Mouse (Mus musculus) heart, embryonic 15.5 days (tissue): ENCODE data around the gene Ncam1. TPM values are rescaled to one million over a fixed set of nuclear protein-coding genes. Genes with fewer than 3 reads are reported as not detected.

ENCODE experiments used
- ATAC-seq: fragments of 200-750 bp; cut with Nextera tagmentation; replicated peaks from 2 replicates; pipeline ENCODE4 v1.8.0; 2017; ENCODE audit warnings: low read depth, moderate TSS enrichment; ENCODE audit not compliant: insufficient number of reproducible peaks, insufficient read depth, low FRiP score
- H3K27ac ChIP-seq: fragments of 300-500 bp; sonication (generic); 2 replicates; pipeline ENCODE4 v1.5.1; 2015; ENCODE audit warnings: mild to moderate bottlenecking, inconsistent platforms
- H3K27me3 ChIP-seq: fragments of 300-500 bp; sonication (generic); 2 replicates; pipeline ENCODE4 v1.6.1; 2015; ENCODE audit warnings: inconsistent platforms
- H3K36me3 ChIP-seq: fragments of 300-500 bp; sonication (generic); 2 replicates; pipeline ENCODE4 v1.6.1; 2015; ENCODE audit warnings: mild to moderate bottlenecking, inconsistent platforms
- H3K4me1 ChIP-seq: fragments of 300-500 bp; sonication (generic); replicated peaks from 2 replicates; pipeline ENCODE4 v1.6.1; 2015; ENCODE audit warnings: inconsistent platforms
- H3K4me2 ChIP-seq: fragments of 300-500 bp; sonication (generic); 2 replicates; pipeline ENCODE4 v1.6.1; 2015; ENCODE audit warnings: inconsistent platforms, mild to moderate bottlenecking, moderate library complexity
- H3K4me3 ChIP-seq: fragments of 300-500 bp; sonication (generic); 2 replicates; pipeline ENCODE4 v1.5.1; 2015; ENCODE audit warnings: mild to moderate bottlenecking, inconsistent platforms
- H3K9ac ChIP-seq: fragments of 300-500 bp; sonication (generic); 2 replicates; pipeline ENCODE4 v1.6.1; 2015; ENCODE audit warnings: mild to moderate bottlenecking, inconsistent platforms
- H3K9me3 ChIP-seq: fragments of 300-500 bp; sonication (generic); replicated peaks from 2 replicates; pipeline ENCODE4 v1.6.1; 2016; ENCODE audit warnings: inconsistent platforms
- WGBS: fragments of 180-500 bp; shearing (Covaris S2); methylation state at CpG from one replicate; pipeline ENCODE4 v1.1.7; 2015; ENCODE audit warnings: mixed read lengths; 5-methylcytosine and 5-hydroxymethylcytosine counted together
- polyA plus RNA-seq: library from polyadenylated mRNA; unstranded; fragments of >200 nt; fragmentation: Nextera tagmentation; extraction: Ambion mirVana; gene quantifications from 2 replicates; pipeline ENCODE4 v1.2.1, GENCODE M21; 2015

Ncam1 gene
- polyA plus RNA-seq, 1 experiment from 2014 or later = 124 TPM

DNA sequence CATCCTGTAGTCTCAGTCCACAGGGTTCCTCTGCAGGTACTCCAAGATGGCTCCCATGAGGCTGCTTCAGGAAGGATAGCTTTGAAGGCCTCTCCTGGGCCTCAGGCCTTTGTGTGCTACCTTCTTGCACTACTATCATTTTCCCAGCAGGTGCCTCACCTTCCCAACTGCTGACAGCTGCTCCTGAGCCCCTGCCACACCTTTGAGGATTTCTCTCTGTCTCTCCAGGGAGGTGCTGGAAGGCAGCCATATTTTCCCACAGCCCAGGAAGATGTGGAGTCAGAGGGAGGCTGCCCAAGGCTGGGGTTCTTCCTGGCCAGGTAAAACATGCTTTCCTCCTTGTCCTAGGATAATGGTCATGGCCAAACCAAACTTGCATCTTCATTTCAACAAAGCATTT lies 83.6 kb downstream of the Ncam1 start:
- no peaks in the 10 kb centered on the region for H3K36me3 ChIP-seq
- no peak overlapping the region for H3K4me2 ChIP-seq
- no peak overlapping the region for H3K27ac ChIP-seq

DNA sequence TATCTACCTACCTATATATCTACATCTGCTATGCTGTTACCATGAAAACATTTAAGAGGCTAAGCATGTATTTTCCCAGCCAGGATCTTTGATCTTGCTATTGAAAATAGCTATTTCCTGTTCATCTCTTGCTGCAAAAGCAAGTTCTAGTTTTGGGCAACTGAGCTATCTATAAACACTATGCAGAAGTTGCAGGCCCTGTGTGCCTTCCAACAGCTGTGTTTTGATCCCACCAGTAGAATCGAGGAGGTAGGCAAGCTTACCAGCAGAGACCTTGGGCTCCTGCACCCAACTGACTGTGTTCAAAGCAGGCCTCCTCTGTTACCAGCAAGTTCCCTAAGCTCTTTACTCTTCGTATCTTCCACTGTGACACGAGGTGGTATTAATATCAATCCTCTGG lies 84.6 kb downstream of the Ncam1 start:
- H3K36me3 ChIP-seq = no peaks in the 10 kb centered on the region
- H3K9ac ChIP-seq = no peak overlapping the region
- no peak overlapping the region for H3K27ac ChIP-seq
- H3K9me3 ChIP-seq = no peaks in the 10 kb centered on the region
- WGBS = 72% methylated on average over 3 of the region's 3 CpGs
- H3K4me1 ChIP-seq = no peaks in the 10 kb centered on the region
- no peak overlapping the region for H3K4me3 ChIP-seq
- H3K27me3 ChIP-seq = no peaks in the 10 kb centered on the region
- H3K4me2 ChIP-seq = no peak overlapping the region
- ATAC-seq = no peak

More for the DNA sequence above, 83.6 kb downstream of the Ncam1 start:
- ATAC-seq = no peak
- Histone ChIP-seq H3K9ac (no peak overlapping the region), H3K4me1 (no peaks in the 10 kb centered on the region), H3K9me3 (no peaks in the 10 kb centered on the region), H3K27me3 (no peaks in the 10 kb centered on the region), H3K4me3 (no peak overlapping the region)

DNA sequence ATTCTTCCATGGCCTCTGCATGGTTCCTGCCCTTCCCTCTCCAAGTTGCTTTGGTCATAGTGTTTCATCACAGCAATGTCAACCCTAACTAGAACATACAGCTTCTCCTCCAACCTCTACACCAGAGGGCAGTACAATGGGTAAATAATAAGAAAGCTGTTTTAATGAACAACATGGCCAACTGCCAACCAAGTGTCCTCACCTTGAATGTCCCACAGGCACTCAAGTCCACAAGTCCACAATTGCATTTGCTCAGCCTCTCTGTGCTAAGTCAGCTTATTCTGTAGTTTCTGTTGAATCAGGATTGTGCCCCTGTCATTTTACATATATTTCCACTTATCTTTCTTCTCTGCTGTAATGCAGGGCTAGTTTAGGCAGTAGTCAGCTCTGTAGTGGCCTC lies 91.1 kb downstream of the Ncam1 start:
- Histone ChIP-seq H3K4me1 (0 out of 2 replicates have a peak, but pooled peaks cover 3% of the 10 kb centered on the region), H3K27me3 (no peaks in the 10 kb centered on the region), H3K4me3 (no peak overlapping the region), H3K36me3 (no peaks in the 10 kb centered on the region), H3K9me3 (no peaks in the 10 kb centered on the region), H3K27ac (no peak overlapping the region), H3K9ac (no peak overlapping the region), H3K4me2 (no peak overlapping the region)
- no peak for ATAC-seq

DNA sequence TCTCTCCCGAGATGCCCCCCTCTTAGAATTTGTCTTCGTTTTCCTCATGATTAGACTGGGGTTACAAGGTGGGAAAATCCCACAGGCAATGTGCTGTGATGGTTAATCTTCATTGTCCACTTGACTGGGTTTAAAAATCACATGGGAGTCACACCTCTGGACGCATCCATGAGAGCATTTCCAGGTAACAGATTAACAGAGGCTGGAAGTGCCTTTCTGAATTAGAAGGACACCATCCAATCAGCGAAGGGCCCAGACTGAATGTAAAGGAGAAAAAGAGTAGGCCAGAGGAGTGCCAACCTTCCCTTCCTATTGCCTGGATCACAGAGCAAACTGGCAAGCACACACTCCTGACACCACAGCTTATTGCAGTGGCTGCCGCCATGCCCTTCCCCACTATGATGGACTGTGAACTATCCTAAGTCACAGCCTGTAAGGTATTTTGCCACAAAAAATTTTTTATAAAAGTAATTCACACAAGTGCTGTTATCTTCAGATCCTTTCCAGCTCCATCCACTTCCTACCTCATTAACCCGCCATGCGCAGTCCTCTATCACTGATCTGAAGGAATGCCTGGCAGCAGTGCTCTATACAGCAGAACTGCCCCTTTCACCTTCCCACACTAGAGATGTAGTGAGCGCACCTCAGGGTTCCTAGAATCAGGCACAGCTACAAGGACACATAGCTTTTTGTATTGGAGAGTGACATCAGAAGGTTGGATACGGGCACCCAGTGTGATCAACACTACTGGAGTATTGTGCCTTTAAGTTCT lies 94.3 kb downstream of the Ncam1 start:
- no peak overlapping the region for H3K4me3 ChIP-seq
- 0 out of 2 replicates have a peak, but pooled peaks cover 3% of the 10 kb centered on the region for H3K4me1 ChIP-seq
- WGBS = 83% methylated on average over 9 of the region's 9 CpGs
- no peak overlapping the region for H3K27ac ChIP-seq
- H3K4me2 ChIP-seq = no peak overlapping the region
- no peak overlapping the region for H3K9ac ChIP-seq
- no peak for ATAC-seq
- H3K36me3 ChIP-seq = no peaks in the 10 kb centered on the region
- H3K27me3 ChIP-seq = no peaks in the 10 kb centered on the region
- H3K9me3 ChIP-seq = no peaks in the 10 kb centered on the region

DNA sequence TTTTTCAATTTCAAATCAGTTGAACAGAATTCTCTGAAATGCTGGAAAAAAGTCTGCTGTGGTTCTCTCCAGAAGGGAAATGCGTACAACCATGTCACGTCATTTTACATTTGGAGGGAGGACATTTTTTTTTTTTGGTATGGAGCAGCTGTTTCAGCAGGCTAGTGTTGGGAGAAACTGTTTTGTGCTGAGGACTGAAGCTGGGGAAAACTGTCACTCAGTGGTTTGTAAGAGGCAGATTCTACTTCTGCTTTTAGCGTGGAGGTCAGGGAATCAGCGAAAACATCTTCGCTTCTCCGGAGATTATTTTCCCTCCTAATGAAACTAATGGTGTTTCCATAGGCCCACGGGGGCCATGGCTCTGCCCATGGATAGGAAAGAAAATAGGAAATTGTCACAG lies 103.4 kb downstream of the Ncam1 start:
- Histone ChIP-seq H3K27me3 (no peaks in the 10 kb centered on the region), H3K36me3 (no peaks in the 10 kb centered on the region), H3K9me3 (no peaks in the 10 kb centered on the region), H3K9ac (no peak overlapping the region), H3K27ac (no peak overlapping the region), H3K4me3 (no peak overlapping the region), H3K4me1 (no peaks in the 10 kb centered on the region), H3K4me2 (no peak overlapping the region)
- WGBS = 79% methylated on average over 7 of the region's 7 CpGs
- ATAC-seq = no peak

DNA sequence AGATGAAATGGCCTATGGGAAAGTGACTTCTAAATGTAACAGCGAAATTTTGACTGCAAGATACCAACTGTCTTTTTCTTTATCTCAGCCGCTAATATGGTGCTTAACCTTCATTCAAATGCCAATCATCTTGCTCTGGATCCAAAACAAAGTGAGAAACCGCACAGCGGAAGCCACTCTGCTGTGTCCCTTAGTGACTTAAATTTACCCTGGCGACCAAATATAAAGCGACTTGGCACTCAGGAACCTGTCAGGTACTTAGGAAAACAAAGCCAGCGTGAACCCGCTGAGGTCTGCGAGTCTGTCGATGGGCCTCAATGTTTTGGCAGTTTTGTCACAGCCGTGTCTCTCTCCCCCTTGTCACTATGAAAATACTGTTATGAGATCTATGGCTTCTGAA lies 105.9 kb downstream of the Ncam1 start:
- Histone ChIP-seq H3K27ac (no peak overlapping the region), H3K4me2 (no peak overlapping the region), H3K4me1 (no peaks in the 10 kb centered on the region), H3K4me3 (no peak overlapping the region), H3K9ac (no peak overlapping the region), H3K27me3 (no peaks in the 10 kb centered on the region), H3K9me3 (no peaks in the 10 kb centered on the region), H3K36me3 (no peaks in the 10 kb centered on the region)
- WGBS = 62% methylated on average over 11 of the region's 11 CpGs
- no peak for ATAC-seq

DNA sequence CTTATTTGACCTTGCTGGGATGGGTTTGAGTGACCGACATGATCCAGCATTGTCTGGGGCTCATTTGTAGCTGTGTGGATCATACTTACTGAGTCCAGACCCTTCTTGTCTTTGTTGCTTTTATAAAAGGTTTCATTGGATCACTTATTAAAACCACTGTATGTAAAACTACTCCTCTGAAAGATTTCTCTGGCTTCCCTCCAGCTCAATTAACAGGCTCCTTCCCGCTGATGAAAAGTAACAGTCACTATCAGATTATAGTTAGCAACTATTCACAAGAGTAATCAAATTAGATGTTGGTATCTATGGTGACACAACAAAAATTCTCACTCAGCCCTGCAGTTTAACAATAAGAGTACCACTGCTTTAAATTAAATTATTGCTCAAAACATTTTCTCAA lies 107.4 kb downstream of the Ncam1 start:
- Histone ChIP-seq H3K27me3 (no peaks in the 10 kb centered on the region), H3K4me2 (no peak overlapping the region), H3K4me1 (no peaks in the 10 kb centered on the region), H3K4me3 (no peak overlapping the region), H3K36me3 (no peaks in the 10 kb centered on the region), H3K9me3 (no peaks in the 10 kb centered on the region), H3K27ac (no peak overlapping the region), H3K9ac (no peak overlapping the region)
- ATAC-seq = no peak
- WGBS = 91% methylated on average over 2 of the region's 2 CpGs

DNA sequence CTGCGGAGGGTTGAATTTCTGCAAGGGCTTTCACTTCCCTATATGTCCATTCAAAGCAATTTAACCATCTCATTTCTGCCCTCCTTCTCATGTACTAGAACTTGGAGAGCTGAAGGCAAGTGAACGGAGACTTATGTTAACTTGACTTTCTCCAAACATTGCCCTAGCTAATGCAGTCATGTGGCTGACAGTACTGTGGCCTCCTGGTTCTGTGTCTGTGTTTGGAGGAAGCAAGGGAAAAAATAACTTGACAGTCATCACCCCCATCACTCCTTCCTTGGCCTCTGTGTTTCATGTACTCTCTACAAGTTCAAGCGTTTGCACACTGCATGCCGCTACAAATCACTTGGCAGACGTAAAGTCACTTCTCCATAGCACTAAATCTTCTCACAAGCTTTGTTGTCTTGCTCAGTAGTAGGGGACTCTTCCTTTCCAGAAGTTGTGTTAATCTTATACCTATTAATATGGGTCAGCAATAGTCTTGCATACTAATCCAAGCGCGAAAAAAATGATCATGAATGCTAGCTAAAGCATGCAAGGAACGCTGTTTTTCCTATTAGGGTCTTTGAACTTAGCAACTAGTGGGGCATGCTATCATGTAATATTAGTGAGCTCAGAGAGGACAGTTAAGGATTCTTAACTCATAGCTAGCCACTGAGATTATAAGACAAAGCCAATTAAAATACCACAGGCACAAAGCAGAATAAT lies 115.0 kb downstream of the Ncam1 start:
- no peak for ATAC-seq
- Histone ChIP-seq H3K9ac (no peak overlapping the region), H3K9me3 (no peaks in the 10 kb centered on the region), H3K4me2 (no peak overlapping the region), H3K36me3 (no peaks in the 10 kb centered on the region), H3K4me1 (peaks cover 11% of the 10 kb centered on the region), H3K27ac (no peak overlapping the region), H3K27me3 (no peaks in the 10 kb centered on the region), H3K4me3 (no peak overlapping the region)
- WGBS = 74% methylated on average over 8 of the region's 8 CpGs

DNA sequence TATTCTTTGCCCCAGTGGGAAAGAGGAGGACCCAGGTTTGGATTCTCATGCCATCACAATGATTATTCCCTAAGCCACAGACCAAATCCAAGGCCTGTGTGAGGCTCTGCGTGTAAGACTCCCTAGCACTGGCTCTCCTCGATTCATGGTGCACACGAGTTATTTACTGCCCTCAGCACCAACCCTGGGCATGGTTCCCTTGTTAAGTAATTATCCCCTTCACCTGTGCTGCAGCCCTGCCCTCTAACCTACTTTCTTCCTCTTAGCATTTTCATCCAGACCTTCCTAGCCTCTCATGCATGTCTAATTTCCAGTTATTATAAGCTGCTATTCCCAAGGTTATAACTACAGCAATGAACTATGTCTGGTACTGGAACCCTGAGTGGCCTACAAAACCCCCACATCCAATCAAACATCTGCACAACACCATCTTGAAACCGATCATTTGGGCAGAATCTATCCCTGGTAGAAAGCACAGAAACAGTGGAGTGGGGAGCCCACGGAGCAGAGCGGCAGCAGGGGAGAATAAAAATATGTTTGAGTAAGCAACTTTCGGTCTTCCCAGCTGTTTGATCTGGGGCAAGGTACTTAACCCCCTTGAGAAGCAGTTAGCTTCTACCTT lies 116.8 kb downstream of the Ncam1 start:
- ATAC-seq = no peak
- no peak overlapping the region for H3K27ac ChIP-seq
- H3K4me1 ChIP-seq = peaks cover 11% of the 10 kb centered on the region
- H3K9me3 ChIP-seq = no peaks in the 10 kb centered on the region
- no peak overlapping the region for H3K4me2 ChIP-seq
- 81% methylated on average over 7 of the region's 7 CpGs for WGBS
- no peak overlapping the region for H3K4me3 ChIP-seq
- no peaks in the 10 kb centered on the region for H3K36me3 ChIP-seq
- no peak overlapping the region for H3K9ac ChIP-seq
- no peaks in the 10 kb centered on the region for H3K27me3 ChIP-seq

DNA sequence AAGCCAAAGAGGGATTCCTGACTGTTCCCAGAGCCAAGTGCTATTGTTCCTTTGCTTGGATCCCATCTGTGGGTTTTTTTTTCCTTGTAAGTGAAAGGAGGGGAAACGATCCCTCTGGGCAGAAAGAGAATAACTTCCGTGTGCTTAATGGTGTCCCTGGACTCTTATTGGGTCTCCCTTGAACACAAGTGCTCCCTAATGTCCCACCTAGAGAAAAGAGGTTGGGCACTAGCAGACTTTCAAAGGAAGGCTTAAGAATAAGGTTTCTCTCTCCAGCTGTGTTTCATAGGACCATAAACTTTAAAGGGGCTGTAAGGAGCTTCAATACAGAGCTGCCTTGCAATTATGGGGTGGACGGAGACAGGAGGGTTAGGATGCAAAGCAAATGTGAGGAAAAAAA lies 119.5 kb downstream of the Ncam1 start:
- Histone ChIP-seq H3K4me1 (peaks cover 9% of the 10 kb centered on the region; the same call in 1 of the 2 replicates), H3K27ac (no peak overlapping the region), H3K4me2 (no peak overlapping the region), H3K9me3 (no peaks in the 10 kb centered on the region), H3K27me3 (no peaks in the 10 kb centered on the region), H3K36me3 (no peaks in the 10 kb centered on the region), H3K9ac (no peak overlapping the region), H3K4me3 (no peak overlapping the region)
- ATAC-seq = no peak
- 60% methylated on average over 3 of the region's 3 CpGs for WGBS

DNA sequence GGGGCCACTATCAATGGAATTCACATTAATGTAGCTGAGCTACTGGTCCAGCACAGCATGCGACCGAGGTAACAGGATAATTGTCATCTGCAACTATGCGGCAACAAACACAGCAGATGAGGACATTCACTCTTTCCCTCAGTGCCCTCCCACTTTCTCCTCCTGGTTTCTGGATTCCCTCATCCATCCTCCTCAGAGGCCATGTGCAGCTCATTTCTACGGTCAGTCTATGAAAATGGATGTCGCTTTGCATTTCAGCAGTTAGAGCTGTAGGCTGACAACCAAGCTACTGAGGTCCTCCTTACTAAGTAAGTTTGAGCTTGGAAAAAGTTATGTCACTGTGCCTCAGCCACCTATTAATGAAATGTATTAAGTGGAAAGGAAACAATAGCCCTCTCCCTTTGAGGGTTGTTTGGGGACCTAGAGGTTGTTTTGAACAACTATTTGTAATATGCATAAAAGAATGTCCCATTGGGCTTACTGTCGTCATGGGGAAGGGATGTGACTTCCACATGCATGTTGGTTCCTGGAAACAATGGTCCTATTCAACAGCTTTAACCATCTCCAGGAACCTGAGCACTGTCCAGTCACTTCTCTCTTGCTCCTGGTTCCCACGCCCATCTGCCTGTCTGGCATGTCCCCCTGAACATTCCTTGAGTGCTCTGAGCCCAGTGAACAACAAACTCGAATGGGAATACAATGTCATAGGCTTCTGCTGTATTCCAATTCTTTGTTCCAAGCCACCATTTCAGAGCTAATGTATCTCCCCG lies 122.8 kb downstream of the Ncam1 start:
- WGBS = 56% methylated on average over 9 of the region's 9 CpGs
- no peaks in the 10 kb centered on the region for H3K27me3 ChIP-seq

More for the DNA sequence above, 122.8 kb downstream of the Ncam1 start:
- ATAC-seq = no peak
- Histone ChIP-seq H3K27ac (no peak overlapping the region), H3K9ac (no peak overlapping the region), H3K9me3 (no peaks in the 10 kb centered on the region), H3K4me1 (peaks cover 4% of the 10 kb centered on the region; the same call in 1 of the 2 replicates), H3K4me2 (no peak overlapping the region), H3K36me3 (no peaks in the 10 kb centered on the region), H3K4me3 (no peak overlapping the region)
